In genomic region chr11:118456937-118457336, GRCm38 (mm10) we compare ENCODE assay signal across 13 mouse cellular contexts. TPM values are rescaled to one million over a fixed set of nuclear protein-coding genes. Genes with fewer than 3 reads are reported as not detected.
A peak's percentile ranks its signal among the peaks of the same experiment; 100 is the strongest.
DNase-seq lines count a peak whose midpoint lies in the region; ATAC-seq and TF ChIP-seq lines count a peak whose summit lies in the region.
"Had no signal": no experiment of that assay in that cellular context is flagged by ENCODE, and none has a peak within 500 bp of the region (broad histone marks: within the 10 kb centered on the region; RNA-seq: fewer than 3 reads in every experiment).

No protein-coding gene starts in this region.

- no peak overlapping the region for H3K9ac ChIP-seq in liver, postnatal 0 days (replicated peaks)
- H3K9ac ChIP-seq in midbrain, embryonic 16.5 days (ENCODE audit: low read depth, low read length), result no peak overlapping the region
- H3K9ac ChIP-seq: lung, embryonic 14.5 days; stomach, embryonic 15.5 days had no signal

- H3K27me3 ChIP-seq in liver, postnatal 0 days (ENCODE audit: insufficient read depth, low read length), result no peaks in the 10 kb centered on the region
- H3K27me3 ChIP-seq in midbrain, embryonic 16.5 days (ENCODE audit: control insufficient read depth, insufficient read depth, low read depth, low read length), result no peaks in the 10 kb centered on the region
- H3K27me3 ChIP-seq: stomach, embryonic 15.5 days had no signal

- 58% methylated on average over 11 of the region's 11 CpGs for WGBS in liver, postnatal 0 days (ENCODE audit: insufficient replicate concordance)
- 74% methylated on average over 11 of the region's 11 CpGs for WGBS in midbrain, embryonic 16.5 days

- TF ChIP-seq CTCF in liver, postnatal 0 days (IDR thresholded peaks at IDR 0.05; ENCODE audit: low read depth), result no peak

- H3K4me2 ChIP-seq in liver, postnatal 0 days (ENCODE audit: low read depth, low read length), result no peak overlapping the region
- no peak overlapping the region for H3K4me2 ChIP-seq in midbrain, embryonic 16.5 days (ENCODE audit: low read length)
- H3K4me2 ChIP-seq: lung, embryonic 14.5 days; stomach, embryonic 15.5 days had no signal

- intact Hi-C loops in gastrocnemius, postnatal 14 days (cut with DNase I; ENCODE audit: low total_unique reads), result no loop called here

- no peaks in the 10 kb centered on the region for H3K36me3 ChIP-seq in liver, postnatal 0 days (replicated peaks; ENCODE audit: insufficient read depth, low read length)
- no peaks in the 10 kb centered on the region for H3K36me3 ChIP-seq in midbrain, embryonic 16.5 days (ENCODE audit: control insufficient read depth, insufficient read depth, low read length)
- H3K36me3 ChIP-seq: stomach, embryonic 15.5 days had no signal

- peak; percentile 44 for DNase-seq in gastrocnemius, postnatal 14 days
- DNase-seq in gastrocnemius, postnatal 10 days, result no peak
- DNase-seq in right cerebral cortex, adult 18-20 months, result peak; percentile 77
- no peak for DNase-seq in right cerebral cortex, postnatal 4 days
- no peak for DNase-seq in liver, postnatal 0 days
- no peak for DNase-seq in cerebellum, adult 9-10 months
- DNase-seq in cerebellum, postnatal 14 days, result no peak
- DNase-seq: cerebellum, postnatal 36 days; lung, embryonic 14.5 days had no signal

- H3K4me1 ChIP-seq in liver, postnatal 0 days (ENCODE audit: insufficient read depth), result no peaks in the 10 kb centered on the region
- no peaks in the 10 kb centered on the region for H3K4me1 ChIP-seq in midbrain, embryonic 16.5 days (ENCODE audit: control insufficient read depth, insufficient read depth, low read length)

- TF ChIP-seq EP300 in liver, postnatal 0 days (IDR thresholded peaks at IDR 0.05; ENCODE audit: low read depth), result no peak

- no peak overlapping the region for H3K4me3 ChIP-seq in liver, postnatal 0 days (ENCODE audit: low read depth, low read length)
- H3K4me3 ChIP-seq in midbrain, embryonic 16.5 days (ENCODE audit: low read depth, low read length), result no peak overlapping the region
- H3K4me3 ChIP-seq: stomach, embryonic 15.5 days had no signal

- peak; percentile 45 for ATAC-seq in liver, postnatal 0 days
- ATAC-seq in midbrain, embryonic 16.5 days, result no peak
- ATAC-seq: activated CD4-positive, CD25-positive, alpha-beta regulatory T cell, adult 4 months had no signal

- H3K9me3 ChIP-seq in liver, postnatal 0 days (ENCODE audit: low read length), result no peaks in the 10 kb centered on the region
- no peaks in the 10 kb centered on the region; the same call in 1 of the 2 replicates for H3K9me3 ChIP-seq in midbrain, embryonic 16.5 days (replicated peaks; ENCODE audit: control insufficient read depth, low read length, poor library complexity, severe bottlenecking)
- H3K9me3 ChIP-seq: stomach, embryonic 15.5 days had no signal

- no peak overlapping the region for H3K27ac ChIP-seq in liver, postnatal 0 days (ENCODE audit: low read depth)
- H3K27ac ChIP-seq in midbrain, embryonic 16.5 days (ENCODE audit: low read length), result no peak overlapping the region
- H3K27ac ChIP-seq: kidney, postnatal 0 days; stomach, embryonic 15.5 days had no signal

RNA-seq across cellular contexts. Expression of gene Engase, which starts 19.7 kb away (rescaled TPM):
- 10 to 100 TPM; 13.1 to 13.5 TPM for total RNA-seq in gastrocnemius, postnatal 14 days (2021)
- 10 to 100 TPM; 16.6 to 17.3 TPM for total RNA-seq in gastrocnemius, postnatal 10 days (2021)
- 4.9 and 5.6 TPM in 2 replicates for polyA plus RNA-seq in liver, postnatal 0 days (2015; fragmentation: Nextera tagmentation; extraction: Ambion mirVana)
- 5.5 and 5.9 TPM in 2 replicates for polyA plus RNA-seq in midbrain, embryonic 16.5 days (2015; fragmentation: Nextera tagmentation; extraction: Ambion mirVana)

RNA-seq across cellular contexts. Expression of gene C1qtnf1, which starts 28.9 kb away (rescaled TPM):
- 10 to 100 TPM; 26.4 to 30.2 TPM for total RNA-seq in gastrocnemius, postnatal 14 days (2021)
- 10 to 100 TPM; 31.8 to 37.4 TPM for total RNA-seq in gastrocnemius, postnatal 10 days (2021)
- 5.8 and 5.9 TPM in 2 replicates for polyA plus RNA-seq in liver, postnatal 0 days (2015; fragmentation: Nextera tagmentation; extraction: Ambion mirVana)
- 4.1 and 4.2 TPM in 2 replicates for polyA plus RNA-seq in midbrain, embryonic 16.5 days (2015; fragmentation: Nextera tagmentation; extraction: Ambion mirVana)
- polyA plus RNA-seq: activated CD4-positive, CD25-positive, alpha-beta regulatory T cell, adult 4 months had no signal

RNA-seq across cellular contexts. Expression of gene Cant1, which starts 38.1 kb away (rescaled TPM):
- 10 to 100 TPM; 11.0 to 11.7 TPM for total RNA-seq in gastrocnemius, postnatal 14 days (2021)
- total RNA-seq in gastrocnemius, postnatal 10 days (2021), result 10 to 100 TPM; 13.1 to 14.9 TPM
- 7.5 and 7.8 TPM in 2 replicates for polyA plus RNA-seq in liver, postnatal 0 days (2015; fragmentation: Nextera tagmentation; extraction: Ambion mirVana)
- 24.9 and 27.8 TPM in 2 replicates for polyA plus RNA-seq in midbrain, embryonic 16.5 days (2015; fragmentation: Nextera tagmentation; extraction: Ambion mirVana)

RNA-seq across cellular contexts. Expression of gene Lgals3bp, which starts 55.0 kb away (rescaled TPM):
- 10 to 100 TPM; 11.0 to 11.9 TPM for total RNA-seq in gastrocnemius, postnatal 14 days (2021)
- 10 to 100 TPM; 10.7 to 18.2 TPM for total RNA-seq in gastrocnemius, postnatal 10 days (2021)
- 68.3 and 74.1 TPM in 2 replicates for polyA plus RNA-seq in liver, postnatal 0 days (2015; fragmentation: Nextera tagmentation; extraction: Ambion mirVana)
- 3.8 and 4.4 TPM in 2 replicates for polyA plus RNA-seq in midbrain, embryonic 16.5 days (2015; fragmentation: Nextera tagmentation; extraction: Ambion mirVana)

Comparison
In these comparisons a context has a peak if more than half of its experiments do, and no peak if none do; other contexts are left out.
1. DNase-seq: peak in gastrocnemius, postnatal 14 days (single experiment) and right cerebral cortex, adult 18-20 months (single experiment); none in gastrocnemius, postnatal 10 days (single experiment), right cerebral cortex, postnatal 4 days (single experiment), liver, postnatal 0 days (single experiment), cerebellum, adult 9-10 months (single experiment) and cerebellum, postnatal 14 days (0 of 2).